Mouse (Mus musculus): ENCODE results near the gene Crb1.

Gene Crb1

DNA sequence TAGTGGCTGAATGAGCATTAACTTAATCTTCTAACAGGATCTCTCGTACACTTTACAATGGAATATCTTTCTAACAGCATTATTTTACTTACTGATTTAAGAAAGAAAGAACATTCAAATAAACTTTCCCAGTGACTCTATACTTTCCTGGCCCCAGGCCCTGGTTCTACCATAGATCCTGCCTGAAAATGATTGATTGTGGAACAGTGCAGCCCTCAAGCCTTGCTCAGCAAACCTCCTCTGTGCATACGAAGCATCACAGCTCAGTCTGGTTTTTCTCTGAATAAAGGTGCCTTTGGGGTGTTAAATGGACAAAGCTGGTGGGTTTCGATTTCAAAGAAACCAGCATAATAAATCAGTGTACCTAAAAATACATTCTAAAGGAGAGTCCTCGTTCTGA, 153.1 kb downstream of the Crb1 start:
- DNase-seq (ENCODE audit: low spot score in 2 of 2), result no peak

DNA sequence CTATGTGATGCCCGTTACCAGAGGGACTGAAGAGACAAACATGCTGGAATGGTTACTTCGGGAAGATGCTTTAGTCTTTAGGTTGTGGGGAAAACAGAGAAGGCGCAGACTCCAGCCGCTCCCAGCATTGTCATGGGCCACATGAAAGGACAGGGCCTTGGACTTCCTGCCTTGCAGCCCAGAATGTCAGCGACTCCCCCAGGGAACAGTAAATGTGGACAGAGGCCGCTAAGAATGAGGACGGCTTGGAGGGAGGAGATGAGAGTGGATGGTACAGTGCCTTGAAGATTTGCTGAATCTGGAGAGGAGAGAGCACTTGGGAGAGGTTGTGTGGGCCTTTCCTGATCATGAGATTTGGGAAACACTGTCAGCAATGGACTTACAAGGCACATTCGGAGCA, 161.6 kb downstream of the Crb1 start:
- DNase-seq (ENCODE audit: low spot score in 2 of 2), result no peak

DNA sequence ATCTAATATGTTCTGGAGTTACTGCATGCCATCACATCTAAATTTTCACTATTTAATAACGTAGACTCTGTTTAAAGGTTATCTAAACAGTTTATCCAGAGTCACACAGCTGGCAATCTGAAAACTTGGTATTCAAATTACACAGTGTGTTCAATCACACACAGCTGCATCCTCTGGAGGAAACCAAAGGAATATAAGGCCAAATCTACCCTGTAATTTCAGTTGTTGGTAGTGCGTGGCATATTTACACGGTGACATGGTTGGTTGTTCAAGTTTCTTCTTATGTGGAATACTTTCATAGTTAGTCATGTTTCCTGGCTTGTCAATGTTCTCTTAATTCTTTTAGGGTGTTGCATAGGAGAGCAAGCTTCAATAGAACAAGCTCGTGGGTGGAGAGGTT, 166.4 kb downstream of the Crb1 start:
- DNase-seq (ENCODE audit: low spot score in 2 of 2), result no peak

DNA sequence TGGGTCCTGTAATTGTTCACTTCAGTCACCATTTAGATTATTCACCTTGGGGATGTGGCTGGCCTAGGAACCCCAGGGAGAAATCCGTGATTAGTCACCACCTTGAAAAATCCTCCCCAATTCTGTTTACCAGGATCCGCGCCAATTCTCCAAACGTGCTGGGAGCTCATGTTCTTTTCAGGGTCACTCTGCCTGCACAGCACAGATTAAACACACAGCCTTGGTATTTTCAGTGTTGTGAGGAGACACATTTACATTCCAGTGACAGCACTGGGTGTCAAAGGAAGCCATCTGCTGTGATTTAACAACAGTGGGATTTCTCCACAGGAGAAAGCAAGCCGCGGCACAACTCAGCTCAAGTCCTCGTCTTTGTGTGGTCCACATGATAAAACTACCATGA, 167.1 kb downstream of the Crb1 start:
- no peak for DNase-seq (ENCODE audit: low spot score in 2 of 2)

DNA sequence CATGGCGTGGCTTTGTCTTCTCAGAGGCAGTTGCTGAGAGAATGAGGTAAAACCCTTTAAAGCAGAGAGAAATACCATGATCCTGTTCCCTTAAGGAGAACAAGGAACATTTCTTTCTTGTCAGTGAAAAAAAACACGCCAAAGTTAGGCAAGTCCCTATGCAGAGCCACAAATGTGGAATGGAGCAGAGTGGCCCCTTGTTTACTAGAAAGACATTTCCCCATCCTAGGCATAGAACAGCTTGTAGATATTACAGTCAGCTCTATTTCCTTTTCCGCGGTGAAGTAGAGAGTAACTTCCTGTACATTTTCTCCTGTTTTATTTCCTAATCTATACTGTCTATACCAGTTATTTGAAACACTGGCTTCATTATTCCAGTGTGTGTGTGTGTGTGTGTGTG, 170.6 kb downstream of the Crb1 start:
- no peak for DNase-seq (ENCODE audit: low spot score in 2 of 2)

DNA sequence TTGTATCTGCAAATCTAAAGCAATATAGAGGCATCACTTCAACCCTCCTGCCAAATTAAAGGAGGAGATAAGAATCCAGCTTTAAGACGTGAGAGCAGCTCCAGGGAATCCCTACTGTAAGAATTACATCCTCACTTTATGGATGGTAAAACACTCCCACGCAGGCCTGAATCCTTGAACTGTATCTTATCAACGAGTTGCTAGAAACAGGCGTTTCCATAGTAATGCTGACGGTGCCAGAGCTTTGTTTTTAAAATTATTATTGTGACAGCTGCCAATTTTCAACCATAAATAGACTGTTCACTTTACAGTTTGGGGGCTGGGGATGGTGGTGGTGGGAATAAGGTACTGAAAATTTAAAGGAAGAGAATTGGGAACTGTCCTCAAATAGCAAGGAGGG, 173.9 kb downstream of the Crb1 start:
- no peak for DNase-seq (ENCODE audit: low spot score in 2 of 2)

DNA sequence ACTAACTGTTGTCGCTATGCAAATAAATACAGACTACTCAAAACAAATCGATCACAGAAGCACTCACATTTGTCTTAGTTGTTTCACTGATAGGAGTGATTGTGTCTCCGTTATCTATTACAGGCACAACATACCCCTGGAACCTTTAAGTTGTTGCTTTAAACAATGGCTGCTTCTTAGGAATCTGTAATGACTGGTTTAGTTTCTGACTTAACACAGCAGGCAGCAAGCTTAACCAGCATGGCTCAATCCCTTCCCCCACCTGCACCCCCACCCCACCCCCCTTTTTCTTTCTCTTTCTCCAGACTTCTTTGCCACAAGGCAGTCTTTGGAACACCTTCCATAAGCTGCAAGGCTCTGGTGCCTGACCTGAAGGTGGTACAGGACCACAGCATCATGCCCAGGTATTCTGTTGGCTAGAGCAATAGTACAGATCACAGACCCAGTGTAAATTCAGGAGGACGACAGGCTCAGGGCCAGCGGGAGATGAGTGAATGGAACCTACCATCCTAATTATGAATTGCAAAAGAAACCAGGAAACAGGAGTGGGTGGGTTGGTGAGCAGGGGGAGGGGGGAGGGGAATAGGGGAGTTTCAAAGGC, 182.4 kb downstream of the Crb1 start:
- no peak for DNase-seq (ENCODE audit: low spot score in 2 of 2)

DNA sequence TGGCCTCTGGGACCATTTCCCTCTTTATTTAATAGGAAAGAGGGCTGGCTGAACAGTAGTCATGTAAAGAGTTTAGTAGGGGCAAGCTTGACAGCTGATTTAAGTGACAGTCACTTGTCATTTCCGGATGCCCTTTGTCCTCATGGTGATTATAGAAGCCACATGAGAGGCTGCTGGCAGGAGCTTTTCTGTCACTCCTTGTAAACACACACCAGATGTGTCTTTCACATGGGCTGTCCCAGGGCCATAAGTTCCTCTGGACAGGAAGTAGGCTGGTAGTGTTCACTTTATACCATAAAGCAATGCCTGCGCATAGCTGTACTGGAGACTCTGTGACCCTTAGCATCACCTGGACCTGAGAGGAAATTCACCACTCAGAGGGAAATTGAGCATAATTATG, 182.9 kb downstream of the Crb1 start:
- DNase-seq (ENCODE audit: low spot score in 2 of 2), result no peak

DNA sequence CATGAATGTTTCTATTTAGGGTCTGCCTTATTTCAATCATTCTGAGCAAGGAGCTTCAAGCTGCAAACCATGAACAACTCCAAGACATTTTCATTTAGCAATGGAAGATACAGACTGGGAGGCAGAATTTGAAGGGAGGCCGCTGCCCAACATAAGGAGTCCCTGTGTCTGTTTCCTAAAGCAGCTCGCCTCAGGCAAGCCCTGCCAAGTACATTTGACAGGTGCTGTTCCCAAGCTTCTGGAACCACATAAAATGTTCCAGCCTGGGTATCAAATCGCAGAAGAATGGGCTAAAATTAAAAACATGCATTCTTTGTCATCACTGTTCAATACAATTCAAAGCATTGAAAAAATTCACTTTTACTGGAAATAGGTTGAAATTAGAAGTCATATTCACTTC, 184.3 kb downstream of the Crb1 start:
- no peak for DNase-seq (ENCODE audit: low spot score in 2 of 2)

DNA sequence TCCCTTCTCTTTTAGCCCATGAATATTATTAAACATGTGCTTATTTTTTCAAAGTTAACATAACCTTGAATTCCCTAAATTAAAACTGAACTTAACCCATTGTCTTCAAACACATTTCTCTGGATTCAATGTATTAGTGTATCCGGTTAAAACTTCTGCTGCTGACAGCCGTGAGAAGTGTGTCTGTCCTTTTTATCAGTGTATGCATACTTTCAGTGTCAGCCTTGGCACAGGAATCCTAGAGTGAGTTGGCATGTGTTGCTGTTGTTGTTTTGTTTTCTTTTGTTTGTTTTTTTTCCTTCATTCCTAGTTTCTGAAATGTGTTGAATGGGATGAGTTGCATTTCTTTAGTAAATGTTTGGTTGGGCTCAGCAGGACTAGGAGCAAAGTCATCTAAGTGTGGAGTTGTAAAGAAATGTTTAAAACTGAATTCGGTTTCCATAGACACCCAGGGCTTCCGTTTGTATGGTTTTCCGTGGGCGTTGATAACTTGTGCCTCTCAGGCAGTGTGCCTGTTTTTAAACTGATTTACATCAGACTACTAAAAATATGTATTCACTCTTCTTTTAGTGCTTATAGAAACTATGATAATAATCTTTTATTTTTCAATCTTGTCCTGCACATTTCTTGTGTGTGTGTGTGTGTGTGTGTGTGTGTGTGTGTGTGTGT, 196.3 kb downstream of the Crb1 start:
- no peak for DNase-seq (ENCODE audit: low spot score in 2 of 2)

DNA sequence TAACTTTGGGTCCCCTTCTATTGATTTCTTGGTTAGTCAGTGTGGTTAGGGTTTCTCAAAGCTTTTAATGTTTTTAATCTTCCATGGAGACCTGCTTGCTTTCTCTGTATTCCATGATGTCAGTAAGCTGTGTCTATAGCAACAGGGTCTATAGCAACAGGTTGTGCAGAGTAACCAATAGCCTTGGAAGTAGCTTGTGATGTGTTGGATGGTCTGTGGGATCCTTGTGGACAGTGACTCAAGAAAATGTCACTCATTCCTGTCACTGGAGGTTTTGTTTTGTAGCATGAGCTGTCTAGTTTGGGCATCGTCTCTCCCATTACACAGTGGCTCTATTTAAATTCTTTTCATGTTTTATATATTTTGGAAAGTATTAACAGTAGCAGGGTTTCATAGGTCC, 197.2 kb downstream of the Crb1 start:
- DNase-seq (ENCODE audit: low spot score in 2 of 2), result no peak

DNA sequence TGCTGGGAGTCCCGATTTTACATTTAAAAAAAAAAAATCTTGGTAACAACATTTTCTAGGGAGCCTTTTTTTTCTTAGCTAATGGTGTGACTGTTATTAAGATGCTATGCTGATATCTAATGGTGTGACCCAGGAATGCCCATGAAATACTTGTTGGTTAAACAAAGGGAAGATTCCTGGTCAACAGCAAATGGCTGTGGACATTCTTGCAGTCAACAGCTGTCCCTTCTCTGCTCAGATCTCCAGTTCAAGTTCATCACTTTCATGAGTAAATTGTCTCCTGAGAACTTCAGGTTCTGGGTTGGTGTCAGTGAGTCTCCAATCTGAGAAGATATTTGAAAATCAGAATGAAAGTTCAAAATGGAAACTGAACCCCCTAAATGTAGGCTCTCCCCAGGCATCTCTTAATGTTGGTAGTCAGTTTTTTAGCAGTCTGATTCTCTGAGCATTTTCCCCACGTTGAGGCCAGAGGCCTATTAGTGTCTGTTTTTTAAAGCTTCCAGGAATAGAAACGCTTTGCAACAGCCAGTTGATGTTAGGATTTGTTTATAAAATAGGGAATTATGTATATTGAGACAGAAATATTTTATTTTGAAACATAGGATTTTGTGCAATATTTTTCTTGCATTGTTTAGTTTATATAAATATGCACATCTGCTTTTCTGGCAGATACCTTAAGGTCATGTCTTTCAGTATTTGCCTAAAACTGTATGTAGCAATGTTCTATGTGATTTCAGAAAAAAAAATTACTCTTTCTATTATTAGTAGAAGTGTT, 202.7 kb downstream of the Crb1 start:
- no peak for DNase-seq (ENCODE audit: low spot score in 2 of 2)

DNA sequence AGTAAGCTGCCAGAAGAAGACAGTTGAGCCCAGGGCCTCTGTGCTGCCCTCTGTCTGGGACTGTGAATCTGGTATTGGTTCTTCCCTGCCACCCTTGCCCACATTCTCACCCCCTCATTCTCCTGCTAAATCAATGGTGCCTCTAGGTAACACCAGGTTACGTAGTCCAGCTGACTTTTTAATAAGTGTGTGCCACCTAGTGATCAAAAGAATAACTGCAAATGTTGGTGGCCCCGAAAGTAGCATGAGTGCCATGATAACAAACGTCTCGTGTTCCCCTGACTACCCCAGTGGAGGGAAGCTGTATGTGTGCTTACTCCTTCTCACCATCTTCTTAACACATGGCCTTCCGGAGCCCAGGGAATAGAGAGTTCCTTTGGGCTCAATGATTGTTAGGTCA, 214.1 kb downstream of the Crb1 start:
- DNase-seq (ENCODE audit: low spot score in 2 of 2), result no peak

DNA sequence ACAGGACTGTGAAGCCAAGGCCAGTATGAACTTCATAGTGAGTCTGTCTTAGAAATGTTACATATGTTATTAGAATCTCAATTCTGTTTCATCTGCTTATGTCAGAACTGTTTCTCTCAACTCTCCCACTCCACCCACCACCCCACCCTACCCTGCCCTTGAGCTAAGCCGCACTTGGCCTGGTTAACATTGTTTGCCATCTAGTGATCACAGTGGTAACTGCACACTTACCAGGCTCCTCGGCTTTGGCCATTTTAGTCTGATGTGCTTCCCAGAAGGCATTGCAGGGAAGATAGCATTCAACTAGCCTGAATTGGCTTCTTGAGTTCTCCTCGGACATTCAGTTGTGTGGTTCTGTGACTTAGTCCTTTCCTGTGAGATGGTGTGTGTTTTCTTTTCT, 215.3 kb downstream of the Crb1 start:
- no peak for DNase-seq (ENCODE audit: low spot score in 2 of 2)

DNA sequence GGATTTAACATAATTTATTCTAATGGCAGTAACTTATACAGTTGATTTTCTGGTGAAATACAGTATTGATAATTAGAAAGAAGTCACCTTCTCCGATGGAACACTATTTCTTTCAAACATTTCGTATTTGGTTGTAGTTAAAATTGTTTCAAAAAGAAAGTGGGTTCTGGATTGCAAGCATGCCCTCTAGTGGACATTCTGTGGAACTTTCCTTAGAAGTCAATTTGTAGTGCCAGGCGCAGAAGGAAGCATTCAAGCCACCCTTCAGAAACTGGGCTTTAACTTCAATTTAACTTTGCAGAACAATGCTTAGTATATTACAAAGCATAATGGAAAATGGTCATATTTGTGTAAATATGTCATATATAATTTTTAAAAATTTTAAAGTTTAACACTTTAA, 220.5 kb downstream of the Crb1 start:
- no peak for DNase-seq (ENCODE audit: low spot score in 2 of 2)

DNA sequence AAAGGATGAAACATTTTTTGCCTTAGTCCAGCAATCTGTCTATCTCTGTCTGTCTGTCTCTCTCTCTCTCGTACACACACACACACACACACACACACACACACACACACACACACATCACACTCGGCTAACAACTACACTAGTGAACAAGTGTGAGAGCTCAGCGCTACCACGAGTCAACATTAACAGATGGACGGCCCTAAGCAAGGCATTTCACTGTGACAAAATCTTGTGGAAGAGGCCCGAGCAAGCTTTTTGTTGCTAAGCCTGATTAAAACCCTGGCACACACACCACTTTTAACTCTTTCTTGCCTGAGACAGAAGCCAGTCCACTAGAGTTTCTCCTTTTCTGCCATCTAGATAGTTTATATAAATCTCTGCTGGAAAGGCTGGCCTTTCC, 223.4 kb downstream of the Crb1 start:
- DNase-seq (ENCODE audit: low spot score in 2 of 2), result no peak

DNA sequence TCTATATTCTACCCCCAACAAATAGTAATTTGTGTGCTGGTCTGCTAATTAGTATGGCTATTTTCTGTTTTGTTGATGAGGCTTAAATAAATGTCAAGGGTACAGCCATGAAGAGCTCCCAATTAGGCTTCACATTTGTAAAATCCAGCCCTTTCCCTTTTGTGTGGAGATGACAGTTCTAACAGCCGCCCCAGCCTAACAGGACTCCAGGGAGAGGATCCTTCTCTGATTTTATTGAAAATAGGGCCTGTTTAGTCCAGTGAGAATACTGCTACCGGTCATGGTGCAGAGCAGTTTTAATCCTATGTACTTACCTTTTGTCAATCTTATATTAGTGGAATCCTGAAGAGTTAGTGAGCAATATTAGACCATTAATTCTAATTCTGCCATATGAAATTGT, 223.9 kb downstream of the Crb1 start:
- no peak for DNase-seq (ENCODE audit: low spot score in 2 of 2)

Data from spleen, postnatal 14 days (tissue).